Mouse (Mus musculus): ENCODE results near the gene Gm43064.

DNA sequence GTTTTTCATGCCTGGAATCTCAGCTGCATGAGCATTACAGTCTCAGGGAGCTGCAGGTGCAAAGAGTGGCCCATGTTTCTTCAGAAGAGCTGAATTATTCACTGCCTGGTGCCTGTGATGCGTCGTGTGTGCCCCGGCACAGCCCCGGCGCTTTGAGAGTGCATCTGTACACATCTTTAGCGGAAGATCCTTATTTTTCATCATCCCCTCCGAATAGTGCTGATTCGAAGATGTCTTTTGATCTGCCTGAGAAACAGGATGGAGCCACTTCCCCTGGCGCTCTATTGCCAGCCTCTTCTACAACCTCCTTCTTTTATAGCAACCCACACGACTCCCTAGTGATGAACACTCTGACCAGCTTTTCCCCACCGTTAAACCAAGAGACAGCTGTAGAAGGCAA, 76.6 kb downstream of the Gm43064 start:
- TF ChIP-seq ZC3H11A (IDR thresholded peaks at IDR 0.05; ENCODE audit: borderline replicate concordance, low read depth, low read length) = no peak
- no peak for TF ChIP-seq ZNF384 (IDR thresholded peaks at IDR 0.05; ENCODE audit: low read depth, low read length)
- TF ChIP-seq CHD2 (IDR thresholded peaks at IDR 0.05; ENCODE audit: low read depth, low read length) = no peak
- no peak for TF ChIP-seq HCFC1 (IDR thresholded peaks at IDR 0.05; ENCODE audit: borderline replicate concordance, insufficient read depth, low read length)
- TF ChIP-seq MAFK (IDR thresholded peaks at IDR 0.05; ENCODE audit: insufficient read depth, low read depth, low read length) = no peak
